15 mouse cellular contexts compared by ENCODE assay signal in the genomic region with DNA sequence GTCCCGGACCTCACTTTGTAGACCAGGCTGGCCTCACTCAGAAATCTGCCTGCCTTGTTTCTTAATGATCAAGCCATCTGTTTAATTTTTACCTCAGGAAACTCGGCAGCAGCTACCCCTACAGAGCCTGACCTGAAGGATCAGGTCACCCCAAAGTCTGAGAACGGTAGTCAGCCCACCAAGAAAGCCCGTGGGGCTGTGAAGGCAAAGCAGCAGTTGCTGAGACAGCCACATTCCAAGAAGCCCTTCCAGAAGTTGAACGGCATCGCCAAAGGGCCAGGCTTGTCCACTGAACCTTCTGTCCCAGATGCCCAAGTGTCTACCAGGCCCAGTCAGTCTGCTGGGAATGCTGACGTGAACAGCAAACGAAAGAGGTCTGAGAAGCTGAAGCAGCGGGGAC. TPM values are rescaled to one million over a fixed set of nuclear protein-coding genes. Genes with fewer than 3 reads are reported as not detected.
DNase-seq lines count a peak whose midpoint lies in the region; ATAC-seq lines count a peak whose summit lies in the region.
"Had no signal": no experiment of that assay in that cellular context is flagged by ENCODE, and none has a peak within 500 bp of the region (broad histone marks: within the 10 kb centered on the region; RNA-seq: fewer than 3 reads in every experiment).

No protein-coding gene starts in this region.

- H3K27ac ChIP-seq in hindbrain, embryonic 10.5 days = peak overlapping the region; percentile 94; the same call in 1 of the 2 replicates
- no peak overlapping the region for H3K27ac ChIP-seq in hindbrain, embryonic 14.5 days
- peak overlapping the region; percentile 95; the same call in 1 of the 2 replicates for H3K27ac ChIP-seq in midbrain, embryonic 10.5 days (replicated peaks)
- no peak overlapping the region for H3K27ac ChIP-seq in midbrain, embryonic 16.5 days (ENCODE audit: low read length)
- H3K27ac ChIP-seq in embryonic facial prominence, embryonic 10.5 days (replicated peaks) = peak overlapping the region; percentile 90; the same call in 1 of the 2 replicates
- H3K27ac ChIP-seq in liver, embryonic 15.5 days (replicated peaks) = peak overlapping the region; percentile 64; the same call in 1 of the 2 replicates
- H3K27ac ChIP-seq: embryonic facial prominence, embryonic 15.5 days had no signal

- ATAC-seq in hindbrain, embryonic 14.5 days (ENCODE audit: low FRiP score) = no peak
- ATAC-seq in midbrain, embryonic 16.5 days = no peak
- no peak for ATAC-seq in liver, embryonic 15.5 days (ENCODE audit: insufficient read depth)
- ATAC-seq: hindbrain, embryonic 16.5 days; intestine, postnatal 0 days had no signal

- H3K4me2 ChIP-seq in hindbrain, embryonic 14.5 days (replicated peaks) = no peak overlapping the region
- no peak overlapping the region for H3K4me2 ChIP-seq in midbrain, embryonic 16.5 days (ENCODE audit: low read length)
- H3K4me2 ChIP-seq in liver, embryonic 15.5 days = no peak overlapping the region; the same call in 1 of the 2 replicates
- H3K4me2 ChIP-seq: embryonic facial prominence, embryonic 15.5 days had no signal

- H3K9me3 ChIP-seq in hindbrain, embryonic 10.5 days = no peaks in the 10 kb centered on the region
- H3K9me3 ChIP-seq in hindbrain, embryonic 14.5 days (ENCODE audit: control insufficient read depth, low read length) = no peaks in the 10 kb centered on the region
- H3K9me3 ChIP-seq in midbrain, embryonic 10.5 days (replicated peaks) = no peaks in the 10 kb centered on the region
- no peaks in the 10 kb centered on the region for H3K9me3 ChIP-seq in midbrain, embryonic 16.5 days (replicated peaks; ENCODE audit: control insufficient read depth, low read length, poor library complexity, severe bottlenecking)
- no peaks in the 10 kb centered on the region for H3K9me3 ChIP-seq in embryonic facial prominence, embryonic 10.5 days
- no peaks in the 10 kb centered on the region for H3K9me3 ChIP-seq in liver, embryonic 15.5 days (replicated peaks)
- H3K9me3 ChIP-seq: embryonic facial prominence, embryonic 15.5 days; forebrain, embryonic 12.5 days; heart, embryonic 10.5 days had no signal

- H3K27me3 ChIP-seq in hindbrain, embryonic 10.5 days (ENCODE audit: insufficient read depth, poor library complexity, severe bottlenecking) = no peaks in the 10 kb centered on the region
- no peaks in the 10 kb centered on the region for H3K27me3 ChIP-seq in hindbrain, embryonic 14.5 days (ENCODE audit: control insufficient read depth, insufficient read depth, low read length)
- no peaks in the 10 kb centered on the region for H3K27me3 ChIP-seq in midbrain, embryonic 10.5 days (ENCODE audit: low read depth, poor library complexity, severe bottlenecking)
- no peaks in the 10 kb centered on the region for H3K27me3 ChIP-seq in midbrain, embryonic 16.5 days (ENCODE audit: control insufficient read depth, insufficient read depth, low read depth, low read length)
- no peaks in the 10 kb centered on the region for H3K27me3 ChIP-seq in embryonic facial prominence, embryonic 10.5 days (replicated peaks; ENCODE audit: low read depth, poor library complexity, severe bottlenecking)
- no peaks in the 10 kb centered on the region for H3K27me3 ChIP-seq in liver, embryonic 15.5 days
- H3K27me3 ChIP-seq: embryonic facial prominence, embryonic 15.5 days; forebrain, embryonic 12.5 days had no signal

- H3K4me3 ChIP-seq in hindbrain, embryonic 10.5 days = 0 out of 2 replicates have a peak overlapping the region, but pooled peaks have one; percentile 20
- no peak overlapping the region for H3K4me3 ChIP-seq in hindbrain, embryonic 14.5 days (replicated peaks; ENCODE audit: low read length)
- H3K4me3 ChIP-seq in midbrain, embryonic 10.5 days = peak overlapping the region; percentile 84
- H3K4me3 ChIP-seq in midbrain, embryonic 16.5 days (ENCODE audit: low read depth, low read length) = no peak overlapping the region
- H3K4me3 ChIP-seq in embryonic facial prominence, embryonic 10.5 days = peak overlapping the region; percentile 78
- no peak overlapping the region for H3K4me3 ChIP-seq in liver, embryonic 15.5 days (replicated peaks)
- H3K4me3 ChIP-seq: embryonic facial prominence, embryonic 15.5 days; forebrain, embryonic 12.5 days; heart, embryonic 10.5 days had no signal

- peaks cover 51% of the 10 kb centered on the region for H3K4me1 ChIP-seq in hindbrain, embryonic 10.5 days (replicated peaks)
- peaks cover 33% of the 10 kb centered on the region for H3K4me1 ChIP-seq in hindbrain, embryonic 14.5 days (replicated peaks; ENCODE audit: control insufficient read depth, insufficient read depth, low read length)
- H3K4me1 ChIP-seq in midbrain, embryonic 10.5 days = peaks cover 51% of the 10 kb centered on the region
- H3K4me1 ChIP-seq in midbrain, embryonic 16.5 days (ENCODE audit: control insufficient read depth, insufficient read depth, low read length) = peaks cover 38% of the 10 kb centered on the region
- peaks cover 53% of the 10 kb centered on the region for H3K4me1 ChIP-seq in embryonic facial prominence, embryonic 10.5 days
- H3K4me1 ChIP-seq in liver, embryonic 15.5 days (replicated peaks) = peaks cover 51% of the 10 kb centered on the region

- peaks cover 66% of the 10 kb centered on the region for H3K36me3 ChIP-seq in hindbrain, embryonic 10.5 days
- peaks cover 51% of the 10 kb centered on the region for H3K36me3 ChIP-seq in hindbrain, embryonic 14.5 days (replicated peaks; ENCODE audit: control insufficient read depth, insufficient read depth)
- peaks cover 68% of the 10 kb centered on the region for H3K36me3 ChIP-seq in midbrain, embryonic 10.5 days
- H3K36me3 ChIP-seq in midbrain, embryonic 16.5 days (ENCODE audit: control insufficient read depth, insufficient read depth, low read length) = peaks cover 24% of the 10 kb centered on the region
- peaks cover 78% of the 10 kb centered on the region for H3K36me3 ChIP-seq in embryonic facial prominence, embryonic 10.5 days (replicated peaks)
- H3K36me3 ChIP-seq in liver, embryonic 15.5 days (replicated peaks) = peaks cover 53% of the 10 kb centered on the region

- DNase-seq in hindbrain, embryonic 10.5 days (ENCODE audit: low spot score) = no peak
- DNase-seq in hindbrain, embryonic 14.5 days (ENCODE audit: low spot score) = no peak
- no peak for DNase-seq in midbrain, embryonic 10.5 days (ENCODE audit: low spot score)
- DNase-seq in embryonic facial prominence, embryonic 10.5 days (ENCODE audit: low spot score) = no peak
- DNase-seq in thymus, postnatal 36 days = no peak
- DNase-seq: adrenal gland, postnatal 36 days; cerebellum, adult 2 months; gastrocnemius, postnatal 36 days had no signal

- H3K9ac ChIP-seq in hindbrain, embryonic 14.5 days = no peak overlapping the region
- no peak overlapping the region for H3K9ac ChIP-seq in midbrain, embryonic 16.5 days (ENCODE audit: low read depth, low read length)
- H3K9ac ChIP-seq in liver, embryonic 15.5 days = no peak overlapping the region
- H3K9ac ChIP-seq: embryonic facial prominence, embryonic 15.5 days; forebrain, embryonic 12.5 days had no signal

- WGBS in hindbrain, embryonic 10.5 days = 87% methylated on average over 9 of the region's 9 CpGs
- 85% methylated on average over 9 of the region's 9 CpGs for WGBS in hindbrain, embryonic 14.5 days
- WGBS in midbrain, embryonic 10.5 days = 84% methylated on average over 9 of the region's 9 CpGs
- WGBS in midbrain, embryonic 16.5 days = 85% methylated on average over 9 of the region's 9 CpGs
- 83% methylated on average over 9 of the region's 9 CpGs for WGBS in embryonic facial prominence, embryonic 10.5 days
- 79% methylated on average over 9 of the region's 9 CpGs for WGBS in liver, embryonic 15.5 days (ENCODE audit: insufficient replicate concordance)

RNA-seq across cellular contexts. Expression of a gene that starts 1.1 kb away (rescaled TPM):
- polyA plus RNA-seq in hindbrain, embryonic 10.5 days (2016; fragmentation: Nextera tagmentation; extraction: Ambion mirVana) = 12.5 and 18.3 TPM in 2 replicates
- 18.2 and 19.0 TPM in 2 replicates for polyA plus RNA-seq in hindbrain, embryonic 14.5 days (2014; fragmentation: Nextera tagmentation; extraction: Ambion mirVana)
- 12.7 and 15.1 TPM in 2 replicates for polyA plus RNA-seq in midbrain, embryonic 10.5 days (2016; fragmentation: Nextera tagmentation; extraction: Ambion mirVana)
- polyA plus RNA-seq in midbrain, embryonic 16.5 days (2015; fragmentation: Nextera tagmentation; extraction: Ambion mirVana) = 21.1 and 21.2 TPM in 2 replicates
- 11.0 and 11.1 TPM in 2 replicates for polyA plus RNA-seq in embryonic facial prominence, embryonic 10.5 days (2016; fragmentation: Nextera tagmentation; extraction: Ambion mirVana)
- 4.3 and 5.2 TPM in 2 replicates for polyA plus RNA-seq in liver, embryonic 15.5 days (2015; fragmentation: Nextera tagmentation; extraction: Ambion mirVana)

RNA-seq across cellular contexts. Expression of a gene that starts 12.2 kb away (rescaled TPM):
- 67.6 and 83.8 TPM in 2 replicates for polyA plus RNA-seq in hindbrain, embryonic 10.5 days (2016; fragmentation: Nextera tagmentation; extraction: Ambion mirVana)
- polyA plus RNA-seq in hindbrain, embryonic 14.5 days (2014; fragmentation: Nextera tagmentation; extraction: Ambion mirVana) = 40.3 and 48.4 TPM in 2 replicates
- 72.6 and 86.4 TPM in 2 replicates for polyA plus RNA-seq in midbrain, embryonic 10.5 days (2016; fragmentation: Nextera tagmentation; extraction: Ambion mirVana)
- polyA plus RNA-seq in midbrain, embryonic 16.5 days (2015; fragmentation: Nextera tagmentation; extraction: Ambion mirVana) = 49.2 and 49.3 TPM in 2 replicates
- 94.1 and 99.4 TPM in 2 replicates for polyA plus RNA-seq in embryonic facial prominence, embryonic 10.5 days (2016; fragmentation: Nextera tagmentation; extraction: Ambion mirVana)
- 32.1 and 33.5 TPM in 2 replicates for polyA plus RNA-seq in liver, embryonic 15.5 days (2015; fragmentation: Nextera tagmentation; extraction: Ambion mirVana)

RNA-seq across cellular contexts. Expression of a gene that starts 22.4 kb away (rescaled TPM):
- polyA plus RNA-seq in hindbrain, embryonic 10.5 days (2016; fragmentation: Nextera tagmentation; extraction: Ambion mirVana) = 2,613 and 2,865 TPM in 2 replicates
- polyA plus RNA-seq in hindbrain, embryonic 14.5 days (2014; fragmentation: Nextera tagmentation; extraction: Ambion mirVana) = 1,428 and 1,660 TPM in 2 replicates
- 2,729 and 3,222 TPM in 2 replicates for polyA plus RNA-seq in midbrain, embryonic 10.5 days (2016; fragmentation: Nextera tagmentation; extraction: Ambion mirVana)
- 1,326 and 1,443 TPM in 2 replicates for polyA plus RNA-seq in midbrain, embryonic 16.5 days (2015; fragmentation: Nextera tagmentation; extraction: Ambion mirVana)
- polyA plus RNA-seq in embryonic facial prominence, embryonic 10.5 days (2016; fragmentation: Nextera tagmentation; extraction: Ambion mirVana) = 2,731 and 2,955 TPM in 2 replicates
- polyA plus RNA-seq in liver, embryonic 15.5 days (2015; fragmentation: Nextera tagmentation; extraction: Ambion mirVana) = 1,016 and 1,025 TPM in 2 replicates

RNA-seq across cellular contexts. Expression of a gene that starts 47.6 kb away (rescaled TPM):
- 199 and 233 TPM in 2 replicates for polyA plus RNA-seq in hindbrain, embryonic 10.5 days (2016; fragmentation: Nextera tagmentation; extraction: Ambion mirVana)
- 40.1 and 40.7 TPM in 2 replicates for polyA plus RNA-seq in hindbrain, embryonic 14.5 days (2014; fragmentation: Nextera tagmentation; extraction: Ambion mirVana)
- 236 and 246 TPM in 2 replicates for polyA plus RNA-seq in midbrain, embryonic 10.5 days (2016; fragmentation: Nextera tagmentation; extraction: Ambion mirVana)
- polyA plus RNA-seq in midbrain, embryonic 16.5 days (2015; fragmentation: Nextera tagmentation; extraction: Ambion mirVana) = 39.4 and 41.2 TPM in 2 replicates
- polyA plus RNA-seq in embryonic facial prominence, embryonic 10.5 days (2016; fragmentation: Nextera tagmentation; extraction: Ambion mirVana) = 261 and 263 TPM in 2 replicates
- 93.2 and 109 TPM in 2 replicates for polyA plus RNA-seq in liver, embryonic 15.5 days (2015; fragmentation: Nextera tagmentation; extraction: Ambion mirVana)

RNA-seq across cellular contexts. Expression of a gene that starts 47.7 kb away (rescaled TPM):
- 206 and 213 TPM in 2 replicates for polyA plus RNA-seq in hindbrain, embryonic 10.5 days (2016; fragmentation: Nextera tagmentation; extraction: Ambion mirVana)
- polyA plus RNA-seq in hindbrain, embryonic 14.5 days (2014; fragmentation: Nextera tagmentation; extraction: Ambion mirVana) = 140 and 142 TPM in 2 replicates
- 211 and 231 TPM in 2 replicates for polyA plus RNA-seq in midbrain, embryonic 10.5 days (2016; fragmentation: Nextera tagmentation; extraction: Ambion mirVana)
- polyA plus RNA-seq in midbrain, embryonic 16.5 days (2015; fragmentation: Nextera tagmentation; extraction: Ambion mirVana) = 132 TPM in 2 replicates
- polyA plus RNA-seq in embryonic facial prominence, embryonic 10.5 days (2016; fragmentation: Nextera tagmentation; extraction: Ambion mirVana) = 207 and 214 TPM in 2 replicates
- 145 and 160 TPM in 2 replicates for polyA plus RNA-seq in liver, embryonic 15.5 days (2015; fragmentation: Nextera tagmentation; extraction: Ambion mirVana)

Comparison
In these comparisons a context has a peak if more than half of its experiments do, and no peak if none do; other contexts are left out.
1. H3K27ac ChIP-seq: peak in hindbrain, embryonic 10.5 days (single experiment), midbrain, embryonic 10.5 days (single experiment), embryonic facial prominence, embryonic 10.5 days (single experiment) and liver, embryonic 15.5 days (single experiment); none in hindbrain, embryonic 14.5 days (single experiment) and midbrain, embryonic 16.5 days (single experiment).
2. H3K4me3 ChIP-seq: peak in hindbrain, embryonic 10.5 days (single experiment), midbrain, embryonic 10.5 days (single experiment) and embryonic facial prominence, embryonic 10.5 days (single experiment); none in hindbrain, embryonic 14.5 days (single experiment), midbrain, embryonic 16.5 days (single experiment) and liver, embryonic 15.5 days (single experiment).